Mouse (Mus musculus) frontal cortex, adult 2 months (tissue): ENCODE measurements around the gene D630039A03Rik. TPM values are rescaled to one million over a fixed set of nuclear protein-coding genes. Genes with fewer than 3 reads are reported as not detected.

Source experiments
- polyA plus RNA-seq: library from polyadenylated mRNA; depleted of rRNA; stranded (reverse); fragments of >200 nt; gene quantifications from 2 replicates; pipeline ENCODE4 v1.2.3, GENCODE M21; 2012; rRNA removed

The D630039A03Rik gene
- polyA plus RNA-seq, 1 experiment: 0.32 TPM

Other genes with a start within 250 kb of the D630039A03Rik start
- 22.0 and 22.8 TPM in 2 replicates for gene Akap2, start 198.6 kb downstream of the D630039A03Rik start, polyA plus RNA-seq
- 108 and 118 TPM in 2 replicates for gene Txn1, start 40.1 kb upstream of the D630039A03Rik start, polyA plus RNA-seq
- gene Txndc8, start 92.8 kb upstream of the D630039A03Rik start, polyA plus RNA-seq: not detected in 2 replicates